Mouse (Mus musculus): ENCODE measurements at regions not wholly inside any gene's neighbourhood (a gene's known extent, or its start where the extent isn't known, plus 50 kb on each side); places are given as distances from the start of the nearest gene placed in this dataset.
A peak's percentile ranks its signal among the peaks of the same experiment; 100 is the strongest.

DNA sequence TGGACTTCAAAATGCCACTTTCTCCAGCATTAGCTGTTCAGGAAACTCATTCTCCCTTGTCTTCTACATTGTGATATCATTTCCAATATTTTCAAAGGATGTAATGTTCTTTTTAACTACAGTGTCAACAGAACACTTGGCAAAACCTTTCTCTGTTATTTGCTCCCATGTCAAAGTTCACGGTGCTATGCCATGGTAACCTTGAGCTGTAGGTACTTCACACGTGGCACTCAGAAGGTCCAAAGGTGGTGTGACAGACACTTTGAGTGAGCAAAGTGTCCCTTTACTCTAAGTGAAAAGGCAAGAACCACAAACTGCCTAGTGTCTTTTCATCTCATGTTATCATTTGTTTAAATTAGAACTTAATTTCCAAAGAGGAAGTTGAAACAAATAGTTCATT lies 53.3 kb upstream of the Tram2 start:
- no peaks in the 10 kb centered on the region for H3K36me3 ChIP-seq (ENCODE audit: control insufficient read depth, insufficient read depth, low read length)
- no peaks in the 10 kb centered on the region for H3K4me1 ChIP-seq (replicated peaks; ENCODE audit: control insufficient read depth, insufficient read depth, low read length)
- H3K9ac ChIP-seq (ENCODE audit: low read length) = no peak overlapping the region
- no peak for ATAC-seq (ENCODE audit: low read depth)
- H3K9me3 ChIP-seq (ENCODE audit: control insufficient read depth, low read length) = 0 out of 2 replicates have a peak, but pooled peaks cover 2% of the 10 kb centered on the region
- no peaks in the 10 kb centered on the region for H3K27me3 ChIP-seq (ENCODE audit: control insufficient read depth, insufficient read depth, low read depth, low read length)
- no peak overlapping the region for H3K4me2 ChIP-seq (ENCODE audit: low read depth, low read length)
- WGBS = 46% methylated on average over 2 of the region's 2 CpGs
- H3K4me3 ChIP-seq (ENCODE audit: low read length) = no peak overlapping the region
- no peak overlapping the region for H3K27ac ChIP-seq (ENCODE audit: low read length)

DNA sequence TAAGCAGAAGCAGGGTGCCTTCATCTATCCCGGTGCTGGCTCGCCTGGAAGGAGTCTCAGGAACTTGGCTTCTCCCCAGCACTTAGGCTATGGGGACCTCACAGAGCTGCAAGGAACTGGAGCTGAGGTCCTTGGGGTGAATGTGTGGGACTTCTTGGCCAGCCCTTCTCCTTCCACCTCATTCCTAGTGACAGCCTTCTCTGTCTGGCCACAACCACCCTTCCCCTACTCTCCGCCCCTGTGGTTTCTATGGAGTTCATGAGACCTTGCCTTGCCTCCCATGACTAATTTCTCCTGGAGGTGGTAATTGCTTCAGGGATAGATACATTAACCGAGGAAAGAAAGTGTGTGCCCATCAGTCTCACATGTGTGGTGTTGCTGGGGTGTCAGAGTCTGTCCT lies 67.9 kb upstream of the Tram2 start:
- ATAC-seq (ENCODE audit: low read depth) = no peak
- H3K36me3 ChIP-seq (ENCODE audit: control insufficient read depth, insufficient read depth, low read length) = no peaks in the 10 kb centered on the region

DNA sequence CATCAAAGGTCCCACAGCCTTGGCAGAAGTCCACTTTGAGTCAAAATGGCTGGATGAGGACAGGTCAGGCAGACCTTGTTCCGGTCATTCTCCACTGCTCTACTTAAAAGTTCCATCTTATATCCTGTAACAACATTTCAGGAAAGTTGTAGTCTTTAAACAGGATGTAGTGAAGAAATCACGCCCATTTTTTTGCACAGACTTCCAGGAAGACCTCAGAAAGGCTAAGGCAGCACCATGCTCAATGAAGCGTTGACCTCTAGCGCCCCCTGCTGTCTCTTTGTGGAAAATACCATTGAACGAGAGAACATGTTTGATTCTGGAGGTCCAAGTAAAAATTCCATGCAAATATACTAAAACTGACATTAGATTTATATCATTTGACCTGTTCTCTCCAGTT lies 56.6 kb upstream of the Tmem14a start:
- WGBS = 17% methylated on average over 5 of the region's 5 CpGs
- Histone ChIP-seq H3K36me3 (ENCODE audit: control insufficient read depth, insufficient read depth, low read length) (no peaks in the 10 kb centered on the region), H3K9ac (ENCODE audit: low read length) (no peak overlapping the region), H3K4me3 (ENCODE audit: low read length) (no peak overlapping the region), H3K27ac (ENCODE audit: low read length) (no peak overlapping the region), H3K4me2 (ENCODE audit: low read depth, low read length) (no peak overlapping the region), H3K9me3 (ENCODE audit: control insufficient read depth, low read length) (no peaks in the 10 kb centered on the region), H3K4me1 (replicated peaks; ENCODE audit: control insufficient read depth, insufficient read depth, low read length) (no peaks in the 10 kb centered on the region), H3K27me3 (ENCODE audit: control insufficient read depth, insufficient read depth, low read depth, low read length) (no peaks in the 10 kb centered on the region; the same call in 1 of the 2 replicates)
- ATAC-seq (ENCODE audit: low read depth) = peak; percentile 57; the same call in 1 of the 2 replicates

More for the DNA sequence above, 67.9 kb upstream of the Tram2 start:
- H3K4me1 ChIP-seq (replicated peaks; ENCODE audit: control insufficient read depth, insufficient read depth, low read length) = no peaks in the 10 kb centered on the region
- no peak overlapping the region for H3K4me3 ChIP-seq (ENCODE audit: low read length)
- H3K9me3 ChIP-seq (ENCODE audit: control insufficient read depth, low read length) = no peaks in the 10 kb centered on the region
- no peak overlapping the region for H3K4me2 ChIP-seq (ENCODE audit: low read depth, low read length)
- WGBS = 70% methylated on average over 4 of the region's 4 CpGs
- no peak overlapping the region for H3K27ac ChIP-seq (ENCODE audit: low read length)
- H3K9ac ChIP-seq (ENCODE audit: low read length) = no peak overlapping the region
- H3K27me3 ChIP-seq (ENCODE audit: control insufficient read depth, insufficient read depth, low read depth, low read length) = no peaks in the 10 kb centered on the region

GRCm38 (mm10) chr1:21166287-21166733 lies 52.1 kb upstream of the Tmem14a start:
- peak overlapping the region; percentile 36 for H3K4me3 ChIP-seq (ENCODE audit: low read length)
- H3K4me1 ChIP-seq (replicated peaks; ENCODE audit: control insufficient read depth, insufficient read depth, low read length) = no peaks in the 10 kb centered on the region
- under 1% methylated on average over 15 of the region's 15 CpGs for WGBS
- H3K9me3 ChIP-seq (ENCODE audit: control insufficient read depth, low read length) = no peaks in the 10 kb centered on the region
- no peaks in the 10 kb centered on the region for H3K36me3 ChIP-seq (ENCODE audit: control insufficient read depth, insufficient read depth, low read length)
- ATAC-seq (ENCODE audit: low read depth) = peak; percentile 95
- peak overlapping the region; percentile 31; the same call in 1 of the 2 replicates for H3K9ac ChIP-seq (ENCODE audit: low read length)
- no peak overlapping the region for H3K27ac ChIP-seq (ENCODE audit: low read length)
- H3K27me3 ChIP-seq (ENCODE audit: control insufficient read depth, insufficient read depth, low read depth, low read length) = no peaks in the 10 kb centered on the region; the same call in 1 of the 2 replicates
- H3K4me2 ChIP-seq (ENCODE audit: low read depth, low read length) = peak overlapping the region; percentile 60

DNA sequence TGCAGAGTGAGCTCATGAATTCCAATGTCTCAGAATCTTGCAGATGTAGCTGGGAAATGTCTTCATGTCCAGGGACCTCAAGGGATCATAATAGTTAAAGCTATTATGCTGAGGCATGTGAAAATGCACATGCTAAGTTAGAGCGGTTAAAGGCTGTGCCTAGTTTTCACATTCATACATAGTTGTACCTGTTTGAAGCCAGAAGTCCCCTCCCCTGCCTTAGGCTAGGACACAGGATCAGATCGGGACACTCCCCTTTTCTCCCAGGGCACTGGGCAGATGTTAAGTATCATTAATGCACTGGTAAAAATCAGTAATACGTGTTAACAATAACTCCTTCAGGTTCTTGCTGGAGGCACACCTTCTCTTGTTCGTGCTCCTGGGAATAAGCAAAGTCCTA lies 51.6 kb upstream of the Tmem14a start:
- peak overlapping the region; percentile 36 for H3K4me3 ChIP-seq (ENCODE audit: low read length)
- H3K4me2 ChIP-seq (ENCODE audit: low read depth, low read length) = peak overlapping the region; percentile 60
- H3K4me1 ChIP-seq (replicated peaks; ENCODE audit: control insufficient read depth, insufficient read depth, low read length) = no peaks in the 10 kb centered on the region
- no peaks in the 10 kb centered on the region for H3K36me3 ChIP-seq (ENCODE audit: control insufficient read depth, insufficient read depth, low read length)
- 58% methylated on average over 4 of the region's 4 CpGs for WGBS
- peak overlapping the region; percentile 31; the same call in 1 of the 2 replicates for H3K9ac ChIP-seq (ENCODE audit: low read length)
- H3K27ac ChIP-seq (ENCODE audit: low read length) = no peak overlapping the region
- H3K27me3 ChIP-seq (ENCODE audit: control insufficient read depth, insufficient read depth, low read depth, low read length) = no peaks in the 10 kb centered on the region; the same call in 1 of the 2 replicates
- H3K9me3 ChIP-seq (ENCODE audit: control insufficient read depth, low read length) = no peaks in the 10 kb centered on the region
- peak; percentile 59; the same call in 1 of the 2 replicates for ATAC-seq (ENCODE audit: low read depth)
